Mouse (Mus musculus) yolk sac, embryonic 10.5 days (tissue): ENCODE measurements at regions not wholly inside any gene's neighbourhood (a gene's known extent, or its start where the extent isn't known, plus 50 kb on each side); places are given as distances from the start of the nearest gene placed in this dataset.
"Not testable (repeated sequence)": the region's sequence is repeated elsewhere in the genome, so short reads cannot be mapped to it uniquely, and the experiment has no call there.

ENCODE experiments used
- DNase-seq: peaks from one replicate; pipeline ENCODE4 v3.0.0-alpha.2; 2017; ENCODE audit warnings: low spot score

DNA sequence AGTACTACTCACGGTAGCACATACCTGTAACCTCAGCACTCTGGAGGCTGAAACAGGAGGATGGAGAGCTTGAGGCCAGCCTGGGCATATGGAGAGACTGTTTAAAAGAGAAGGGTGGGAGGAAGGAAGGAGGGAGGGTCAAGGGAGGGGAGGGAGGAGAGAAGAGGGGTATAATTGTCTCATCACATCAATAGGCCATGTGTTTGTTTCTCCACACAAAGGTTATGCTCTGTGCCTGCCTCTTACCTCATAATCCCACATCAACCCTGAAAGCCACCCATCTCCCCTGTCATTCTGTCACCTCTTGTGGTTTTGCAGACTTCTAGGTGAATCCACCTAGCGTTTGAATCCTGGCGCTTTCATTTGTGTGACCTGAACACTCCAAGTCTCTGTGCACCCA is 210.3 kb downstream of the Trim29 start:
- no peak for DNase-seq

DNA sequence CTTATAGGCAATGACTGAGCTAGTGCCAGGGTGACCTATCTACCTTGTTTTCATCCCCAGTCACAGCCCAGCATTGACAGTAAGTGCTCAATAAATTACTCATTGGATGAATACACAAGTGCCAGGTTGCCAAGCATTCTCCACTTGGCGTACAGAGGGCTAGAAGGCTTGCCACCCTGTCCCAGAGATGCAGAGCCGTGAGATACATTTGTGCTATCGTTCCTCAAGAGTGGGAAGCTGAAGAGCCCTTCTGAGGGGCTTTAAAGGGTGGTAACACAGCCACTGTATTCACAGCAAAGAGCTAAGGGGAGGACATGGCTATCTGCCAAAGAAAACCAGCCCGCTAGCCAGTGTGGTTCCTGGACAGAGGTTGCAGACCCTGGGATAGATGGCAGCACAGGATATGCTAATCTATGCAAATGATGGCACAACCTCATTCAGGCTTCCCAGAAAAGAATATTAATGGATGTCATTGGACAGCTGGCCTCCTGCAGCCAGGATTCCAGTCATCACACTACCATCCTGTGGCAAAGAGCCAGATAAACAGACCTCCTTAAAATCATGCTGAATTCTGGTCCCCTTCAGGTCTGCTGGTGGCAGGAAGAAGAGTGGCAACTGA is 214.4 kb downstream of the Trim29 start:
- no peak for DNase-seq

DNA sequence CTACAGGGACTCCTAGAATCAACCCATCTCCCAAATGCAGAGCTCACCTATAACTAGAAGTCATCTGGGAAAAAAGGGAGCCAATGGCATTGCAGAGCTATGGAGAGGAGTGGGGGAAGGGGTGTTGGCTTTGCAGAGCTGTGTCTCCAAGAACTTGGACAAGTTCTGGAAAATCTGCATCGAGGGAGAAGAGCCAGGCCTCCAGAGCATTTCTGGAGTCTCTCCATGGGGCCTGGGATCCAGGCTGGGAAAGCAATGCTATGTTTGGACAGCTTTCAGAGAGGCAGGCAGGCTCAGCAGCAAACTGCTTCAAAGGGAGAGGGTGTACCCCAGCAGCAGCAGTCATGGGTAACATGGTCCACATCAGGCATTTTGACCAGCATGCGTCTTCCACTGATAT is 211.6 kb upstream of the Nectin1 start:
- no peak for DNase-seq

DNA sequence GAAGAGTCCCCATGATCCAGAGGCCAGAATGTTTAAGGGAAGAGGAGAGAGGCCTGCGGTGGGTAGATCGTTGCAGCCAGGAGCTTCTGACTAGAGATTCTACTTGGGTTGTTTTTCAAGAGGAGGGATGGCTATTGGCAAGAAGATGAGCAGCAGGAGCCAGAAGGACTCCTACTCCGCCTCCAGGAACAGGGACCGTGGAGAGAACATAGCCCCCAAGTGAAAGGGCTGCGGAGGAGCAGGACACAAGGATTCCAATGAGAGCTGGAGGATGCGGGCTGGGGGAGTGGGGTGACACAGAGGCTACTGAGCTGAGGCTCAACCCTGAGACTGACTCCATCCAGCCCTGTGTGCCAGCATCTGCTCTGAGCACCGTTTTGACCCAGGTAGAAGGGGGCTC is 207.8 kb upstream of the Nectin1 start:
- no peak for DNase-seq

DNA sequence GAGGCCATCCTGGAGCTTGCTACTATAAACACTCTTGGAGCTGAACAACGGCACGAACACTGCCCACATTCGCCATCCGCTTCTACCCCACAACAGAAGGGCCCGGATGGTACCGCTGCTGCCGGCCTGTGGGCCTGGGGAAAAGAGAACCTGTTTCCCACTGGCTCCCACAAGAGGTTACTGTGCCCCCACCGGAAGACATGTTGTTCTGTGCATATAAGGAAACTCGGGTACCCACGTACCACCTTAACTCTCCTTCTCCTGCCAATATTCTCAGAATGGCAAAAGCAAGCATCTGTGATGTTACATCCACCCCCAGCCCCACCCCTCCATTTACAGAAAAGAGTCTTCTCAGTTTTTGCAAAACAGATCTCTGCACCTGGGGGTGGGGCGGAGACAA is 206.7 kb upstream of the Nectin1 start:
- no peak for DNase-seq

DNA sequence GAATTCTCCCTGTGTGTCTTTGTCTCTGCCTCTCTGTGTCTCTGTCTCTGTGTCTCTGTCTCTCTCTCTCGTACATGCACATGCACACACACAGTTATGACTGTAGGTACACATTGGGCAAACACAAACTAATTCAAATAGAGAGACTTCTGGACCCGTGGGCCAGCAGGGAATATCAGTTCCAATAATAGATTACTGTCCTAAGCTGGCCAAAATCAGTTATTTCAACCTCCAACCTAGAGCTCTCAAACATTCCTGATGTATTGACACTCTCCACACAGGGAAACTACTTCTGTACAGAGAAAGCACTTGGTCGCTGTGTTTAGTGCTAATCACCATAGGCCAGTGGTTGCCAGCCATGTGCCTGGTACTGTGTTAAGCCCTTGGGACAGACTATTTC is 203.7 kb upstream of the Nectin1 start:
- DNase-seq, result no peak

DNA sequence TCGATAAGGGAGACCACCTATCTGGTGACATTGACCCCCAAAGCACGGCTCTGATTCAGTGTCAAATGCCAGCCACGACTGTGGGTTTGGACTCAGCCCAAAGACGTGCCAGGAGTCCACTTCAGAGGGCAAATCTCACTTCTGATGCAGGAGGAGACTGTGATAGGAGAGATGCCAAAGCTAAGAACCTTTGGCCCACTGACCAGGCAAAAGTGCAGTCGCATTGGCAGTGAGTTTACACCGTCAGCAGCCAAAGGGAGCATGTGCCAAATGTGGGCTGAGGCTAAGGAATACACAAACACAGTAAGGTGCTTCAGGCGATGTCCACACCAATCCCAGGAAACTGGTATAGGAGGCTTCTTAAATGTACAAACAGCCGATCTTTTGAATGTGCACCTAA is 202.6 kb upstream of the Nectin1 start:
- no peak for DNase-seq

DNA sequence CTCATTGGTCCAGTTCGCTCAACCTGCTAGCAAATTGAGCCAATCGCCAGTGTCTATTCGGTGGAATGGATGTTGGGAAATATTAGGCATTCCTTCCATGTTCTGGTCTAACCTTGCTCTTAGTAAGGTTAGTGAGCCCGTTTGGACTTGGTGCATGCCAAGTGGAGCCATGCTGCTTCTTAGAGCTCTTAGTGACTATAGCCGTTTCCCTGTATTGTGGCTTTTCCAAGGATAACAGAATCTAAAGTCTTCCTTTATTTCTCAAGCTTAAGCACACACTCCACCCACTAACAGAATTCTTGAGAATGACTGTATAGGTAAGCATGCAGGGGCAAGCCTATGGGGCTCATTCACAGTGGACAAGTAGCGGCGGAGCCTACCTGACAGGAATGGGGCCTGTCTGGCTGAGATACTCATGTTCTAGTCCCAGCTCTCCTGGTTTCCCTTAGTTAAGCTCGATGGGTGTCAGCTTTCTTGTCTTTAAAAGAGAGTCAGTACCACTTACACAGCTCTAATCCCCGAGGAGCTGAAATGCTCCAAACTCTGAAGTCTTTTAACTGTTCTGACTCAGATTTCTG is 201.6 kb upstream of the Nectin1 start:
- DNase-seq, result no peak

DNA sequence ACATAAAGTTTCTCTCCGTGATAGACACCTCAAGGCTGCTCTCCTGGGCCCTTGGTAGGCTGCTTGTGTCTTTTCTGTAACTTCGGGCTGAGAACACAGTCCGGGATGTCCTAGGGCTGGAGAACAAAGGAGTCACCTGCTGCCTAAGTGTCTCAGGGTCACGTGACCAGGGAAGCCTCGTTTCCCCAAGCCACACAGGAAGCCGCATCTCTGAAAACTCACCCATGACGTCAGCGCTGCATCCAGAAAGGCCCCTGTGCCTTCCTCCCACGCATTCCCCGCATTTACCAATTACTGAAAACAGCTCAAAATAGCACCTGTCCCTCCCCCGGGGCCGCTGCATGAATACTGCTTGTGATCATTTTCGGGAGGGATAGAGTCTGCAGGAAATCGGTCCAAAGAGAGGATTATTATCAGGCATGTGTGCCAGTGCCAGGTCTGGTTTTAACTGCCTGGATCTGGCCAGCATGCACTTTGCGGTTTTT is 198.7 kb upstream of the Nectin1 start:
- DNase-seq, result no peak

DNA sequence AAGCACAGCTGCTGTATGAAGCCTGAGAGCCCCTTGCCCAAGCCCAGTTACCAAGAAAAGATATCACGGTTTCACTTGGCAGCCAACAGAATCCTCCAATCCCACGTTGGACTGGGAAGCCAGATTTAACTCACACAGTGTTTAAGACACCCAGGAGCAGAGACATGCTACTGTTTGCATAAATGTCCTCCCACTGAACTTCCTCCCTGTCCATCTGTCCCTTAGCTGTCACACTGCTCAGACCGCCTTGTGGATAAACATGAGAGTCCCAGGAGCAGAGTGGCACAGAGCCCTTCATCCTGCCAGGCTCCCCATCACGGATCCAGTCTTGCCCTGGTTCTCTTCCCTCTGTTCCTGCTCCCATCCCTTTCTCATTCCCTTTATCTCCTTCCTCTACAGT is 194.9 kb upstream of the Nectin1 start:
- DNase-seq, result no peak

DNA sequence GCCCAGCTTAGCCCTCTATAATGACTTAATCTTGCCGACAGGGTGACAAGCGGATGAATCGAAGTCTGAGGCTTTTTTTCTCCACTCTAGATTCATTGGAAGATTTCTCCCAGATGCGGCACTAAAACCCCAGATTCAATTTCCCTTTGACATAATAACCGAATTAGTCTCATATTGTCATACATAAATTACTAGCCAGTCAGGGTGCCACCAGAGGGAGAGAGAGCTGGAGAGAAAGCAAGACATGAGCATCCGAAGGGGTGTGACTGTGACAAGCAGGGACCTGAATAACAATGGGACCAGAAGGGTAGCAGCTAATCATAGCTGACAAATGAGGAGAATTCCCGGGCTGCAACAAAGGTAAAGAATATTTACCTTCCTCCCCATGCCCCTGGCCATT is 194.5 kb upstream of the Nectin1 start:
- DNase-seq, result no peak

DNA sequence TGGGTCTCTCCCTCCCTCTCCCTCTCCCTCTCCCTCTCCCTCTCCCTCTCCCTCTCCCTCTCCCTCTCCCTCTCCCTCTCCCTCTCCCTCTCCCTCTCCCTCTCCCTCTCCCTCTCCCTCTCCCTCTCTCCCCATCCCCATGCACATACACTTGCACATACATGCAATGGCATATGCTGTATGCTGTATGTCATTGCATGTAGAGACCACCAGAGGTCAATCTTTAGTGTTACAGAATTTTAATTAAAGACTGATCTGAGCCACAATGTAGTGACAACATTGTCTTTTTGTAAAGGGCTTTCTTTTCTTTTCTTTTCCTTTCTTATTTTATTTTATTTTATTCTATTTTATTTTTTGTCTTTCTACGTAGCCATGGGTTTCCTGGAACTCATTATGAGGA is 191.0 kb upstream of the Nectin1 start:
- not testable (repeated sequence) for DNase-seq

DNA sequence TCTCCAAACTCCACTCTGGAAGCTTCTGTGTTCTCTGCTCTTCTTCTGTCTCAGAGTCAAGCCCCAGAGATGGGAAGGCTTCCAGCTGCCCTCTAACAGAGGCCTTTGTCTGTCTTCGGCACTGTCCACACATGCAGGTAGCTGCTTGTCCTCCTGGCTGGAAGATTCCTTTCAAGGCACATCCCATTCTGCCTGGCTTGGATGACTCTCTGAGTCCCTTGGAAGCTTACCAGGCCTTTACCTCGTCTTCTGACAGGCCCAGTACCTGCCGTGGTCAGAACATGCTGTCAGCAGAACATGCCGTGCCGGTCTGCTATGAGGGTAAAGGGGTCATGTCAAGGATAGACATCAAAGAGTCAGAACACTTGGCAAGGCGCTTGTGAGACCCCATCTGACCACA is 181.8 kb upstream of the Nectin1 start:
- no peak for DNase-seq

DNA sequence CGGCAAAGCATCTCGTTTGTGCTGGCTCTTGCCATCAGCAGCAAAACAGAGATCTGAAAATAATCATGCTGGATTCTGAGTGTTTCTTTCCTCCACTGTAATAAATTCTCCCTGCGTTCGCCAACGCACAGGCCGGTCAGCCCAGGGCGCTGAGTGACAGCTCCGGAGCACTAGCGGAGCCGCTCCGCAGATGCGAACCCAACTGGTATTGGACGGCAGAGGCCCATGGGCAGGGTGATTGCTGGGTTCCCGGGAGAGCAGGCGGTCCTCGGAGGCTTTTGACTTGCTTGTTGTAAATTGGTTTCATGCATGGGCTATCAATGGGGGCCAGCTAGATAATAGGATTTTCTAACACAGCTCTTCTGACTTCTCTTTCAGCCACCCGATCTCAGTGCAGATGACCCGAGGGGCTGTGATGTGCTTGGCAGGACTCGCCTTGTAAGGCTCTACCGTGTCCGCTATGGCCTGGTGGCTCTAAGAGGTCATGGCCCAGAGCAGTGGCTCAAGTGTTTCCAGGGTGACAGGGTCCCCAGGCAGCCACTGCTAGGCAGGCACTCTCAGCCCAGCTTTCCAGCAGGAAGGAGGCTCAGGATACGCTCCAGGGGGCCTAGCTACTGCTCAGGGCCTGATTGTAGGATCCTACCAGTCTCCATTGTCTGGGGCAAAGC is 179.4 kb upstream of the Nectin1 start:
- no peak for DNase-seq

DNA sequence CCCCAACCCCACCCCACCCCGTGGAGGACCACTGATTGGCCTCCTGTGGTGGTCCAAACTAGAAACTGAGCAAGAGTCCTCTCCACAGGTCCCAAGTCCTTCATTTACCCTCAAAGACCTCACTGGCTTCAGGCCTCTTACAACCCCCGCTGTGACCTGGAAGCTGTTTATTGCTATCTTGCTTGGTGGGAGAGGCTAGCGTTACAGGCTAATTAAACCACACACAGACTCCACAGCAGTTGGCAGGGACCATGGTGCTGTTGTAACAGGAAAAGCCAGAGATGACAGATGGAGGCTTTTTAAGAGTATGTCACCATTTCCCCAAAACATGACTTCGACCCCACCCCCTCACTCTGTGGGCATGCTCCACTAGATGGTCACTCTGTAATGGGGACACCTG is 174.9 kb upstream of the Nectin1 start:
- DNase-seq, result no peak

DNA sequence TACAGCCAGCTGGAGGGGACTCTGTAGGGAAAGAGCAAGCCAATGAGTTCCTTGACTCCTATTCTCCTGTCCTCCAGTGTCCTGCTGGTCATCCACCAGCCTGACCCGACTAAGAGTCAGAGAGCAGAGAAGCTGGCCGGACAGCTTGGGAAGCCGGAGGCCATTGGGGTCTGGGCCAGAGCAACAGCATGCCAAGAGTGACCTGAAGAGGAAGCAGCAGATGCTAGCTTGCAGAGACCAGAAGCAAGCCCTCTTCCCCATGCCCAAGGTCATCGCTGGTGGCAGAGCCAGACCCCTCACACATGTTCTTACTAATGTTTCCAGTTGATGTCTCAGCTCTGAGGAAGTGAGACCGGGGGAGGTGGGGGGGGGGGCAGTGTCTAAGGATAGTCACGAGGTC is 172.7 kb upstream of the Nectin1 start:
- DNase-seq, result no peak

DNA sequence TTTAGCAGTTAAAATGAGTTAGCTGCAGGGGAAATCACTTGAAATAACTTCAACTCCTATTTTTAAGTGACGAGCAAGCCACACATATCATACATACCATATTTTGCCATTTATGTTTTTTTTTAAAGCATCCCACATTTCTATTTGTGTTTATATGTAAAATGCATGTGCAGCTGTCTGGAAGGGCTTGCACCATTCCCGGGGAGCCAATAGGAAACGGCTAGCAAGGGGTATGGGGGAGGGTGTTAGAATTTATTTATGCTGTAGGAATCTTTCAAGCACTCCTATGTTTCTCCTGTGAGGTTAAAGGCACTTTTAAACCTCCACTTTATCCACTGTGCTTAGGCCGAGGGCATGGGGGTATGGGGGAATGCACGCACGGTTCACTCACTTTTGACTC is 168.1 kb upstream of the Nectin1 start:
- DNase-seq, result no peak

DNA sequence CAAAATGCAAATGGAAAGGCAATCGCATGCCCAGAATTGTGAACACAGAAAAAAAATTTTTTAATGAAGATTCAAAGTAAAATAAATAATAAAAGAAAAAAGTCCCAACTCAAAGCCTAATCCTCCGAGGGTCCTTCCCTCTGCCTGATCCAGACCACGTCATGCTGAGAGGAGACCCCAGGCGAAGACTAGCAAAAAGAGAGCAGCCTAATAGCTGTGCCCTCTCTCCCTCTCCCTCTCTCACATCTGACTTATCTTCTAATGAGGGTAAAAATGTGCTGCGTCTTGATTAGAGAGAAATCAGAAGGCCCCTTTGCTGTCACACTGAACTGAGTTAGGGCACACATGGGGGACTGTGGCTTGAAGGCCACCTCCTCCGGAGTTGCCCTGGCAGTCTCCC is 163.1 kb upstream of the Nectin1 start:
- no peak for DNase-seq

DNA sequence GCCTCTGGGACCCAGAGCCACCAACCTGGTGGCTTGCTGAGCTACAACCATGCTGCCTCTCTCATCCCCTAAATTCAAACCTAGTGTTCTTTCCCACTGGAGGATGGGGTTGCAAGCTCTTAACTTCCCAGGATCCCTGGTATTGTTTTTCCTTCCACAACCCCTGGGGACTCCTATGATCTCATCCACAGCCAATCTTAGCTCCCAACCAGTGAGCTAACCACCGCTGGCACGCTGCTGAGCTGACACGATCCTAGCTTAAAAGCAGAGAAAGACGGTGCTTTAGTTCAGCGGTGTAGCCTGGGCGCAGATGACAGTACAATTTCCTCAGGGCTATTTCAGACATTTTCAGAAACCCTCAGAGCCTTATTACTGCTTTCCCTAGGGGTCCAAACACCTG is 158.2 kb upstream of the Nectin1 start:
- DNase-seq, result no peak

DNA sequence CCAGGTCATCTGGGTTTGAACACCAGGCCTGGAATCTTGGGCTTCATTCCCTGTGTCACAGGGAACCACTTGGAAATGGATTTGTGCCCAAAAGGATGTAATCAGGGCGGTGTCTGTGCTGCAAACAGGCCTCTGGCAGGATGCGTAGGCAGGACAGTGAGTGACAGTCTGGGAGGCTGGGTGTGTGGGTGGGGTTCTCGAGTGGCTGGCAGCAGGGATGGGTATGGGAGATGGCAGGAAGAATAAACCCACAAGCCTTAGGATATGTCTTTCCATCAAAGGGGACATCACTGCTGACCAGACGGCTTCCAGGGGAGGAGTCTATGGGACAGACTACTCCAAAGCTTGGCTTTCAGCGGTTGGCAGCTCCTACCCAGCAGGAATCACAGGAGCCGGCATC is 150.5 kb upstream of the Nectin1 start:
- no peak for DNase-seq

DNA sequence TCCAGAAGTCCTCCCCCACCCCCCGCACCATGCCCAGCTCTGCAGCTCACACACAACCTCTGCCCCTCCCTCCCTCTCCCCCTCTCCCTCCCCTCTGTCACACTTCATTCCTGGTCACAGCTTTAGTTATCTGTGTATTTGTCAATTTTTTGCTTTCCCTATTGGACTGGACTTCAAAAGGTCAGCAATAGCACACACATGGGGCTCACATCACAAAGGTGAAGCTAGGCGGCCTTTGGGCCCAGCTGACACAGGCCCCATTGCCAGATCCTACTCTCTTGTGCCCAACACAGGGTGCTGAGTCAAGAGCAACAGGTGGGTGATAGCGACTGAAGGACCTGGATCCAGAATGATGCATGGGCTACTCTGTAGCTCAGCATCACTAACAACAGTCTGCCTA is 149.0 kb upstream of the Nectin1 start:
- DNase-seq, result no peak

DNA sequence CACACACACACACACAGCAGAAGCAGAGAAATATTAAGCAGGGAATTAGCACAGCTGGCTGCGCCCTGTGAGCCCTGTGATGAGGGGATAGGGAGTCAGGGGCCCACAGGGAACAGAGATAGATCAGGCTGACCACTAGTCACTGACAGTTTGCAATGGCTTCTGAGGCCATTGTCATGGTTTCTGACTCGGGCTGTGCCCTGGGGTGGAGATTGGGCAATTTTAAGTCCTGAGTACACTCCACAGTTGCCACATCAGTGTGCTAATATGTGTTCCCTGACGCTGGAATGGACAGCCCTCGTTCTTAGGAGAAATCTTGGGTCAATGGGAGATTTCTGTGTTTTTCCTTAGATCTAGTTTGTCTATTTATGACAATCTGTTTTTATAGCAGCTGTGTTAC is 148.3 kb upstream of the Nectin1 start:
- DNase-seq, result no peak

DNA sequence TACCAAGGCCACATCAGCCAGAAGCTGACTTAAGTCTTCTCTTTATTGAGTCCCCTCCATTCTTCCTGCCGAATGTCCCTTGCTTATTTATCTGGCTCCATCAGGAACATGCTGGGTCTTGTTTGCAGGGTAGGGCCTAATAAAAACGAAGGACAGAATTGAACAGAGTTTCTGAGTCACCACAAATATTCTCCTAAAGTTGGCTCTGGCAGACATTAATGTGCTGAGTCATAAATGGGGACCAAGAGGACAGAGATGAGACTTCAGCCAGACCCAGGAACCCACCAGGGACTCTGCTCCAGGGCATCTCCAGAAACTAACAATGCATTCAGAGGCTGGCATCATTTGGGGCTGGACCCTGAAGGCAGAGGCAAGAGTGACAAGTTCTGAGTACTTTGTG is 143.4 kb upstream of the Nectin1 start:
- DNase-seq, result no peak

DNA sequence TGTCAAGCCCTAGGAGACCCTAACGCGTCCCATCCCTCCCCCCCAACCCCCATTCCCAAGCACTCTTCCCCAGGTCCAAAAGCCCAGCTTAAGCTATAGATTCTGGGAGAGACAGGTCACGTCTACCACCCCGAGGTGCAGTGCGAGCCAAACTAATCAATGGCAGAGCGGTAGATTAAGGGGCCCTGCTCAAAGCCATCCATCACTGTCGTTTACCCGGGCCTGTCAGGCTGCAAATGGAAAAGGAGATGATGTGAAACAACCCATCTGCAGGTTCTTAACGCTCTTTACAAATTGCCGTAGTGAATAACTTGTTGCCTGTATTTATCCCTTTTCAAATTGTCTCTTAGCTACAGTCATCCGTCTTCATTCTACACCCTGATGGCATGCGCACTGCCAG is 126.2 kb upstream of the Nectin1 start:
- DNase-seq, result no peak
